Mouse (Mus musculus) heart, embryonic 10.5 days (tissue): Measurements from ENCODE around the gene Mea1. TPM values are rescaled to one million over a fixed set of nuclear protein-coding genes. Genes with fewer than 3 reads are reported as not detected.

Source experiments
- DNase-seq: peaks from one replicate; pipeline ENCODE4 v3.0.0-alpha.2; 2017; ENCODE audit warnings: low spot score
- H3K27ac ChIP-seq: fragments of 300-500 bp; sonication (generic); 2 replicates; pipeline ENCODE4 v1.5.1; 2016; ENCODE audit warnings: mild to moderate bottlenecking
- H3K27me3 ChIP-seq: fragments of 300-500 bp; sonication (generic); 2 replicates; pipeline ENCODE4 v1.6.1; 2016; ENCODE audit warnings: mild to moderate bottlenecking; ENCODE audit not compliant: poor library complexity, insufficient read depth, severe bottlenecking
- H3K36me3 ChIP-seq: fragments of 300-500 bp; sonication (generic); 2 replicates; pipeline ENCODE4 v1.6.1; 2016; ENCODE audit warnings: mild to moderate bottlenecking, moderate library complexity
- H3K4me1 ChIP-seq: fragments of 300-500 bp; sonication (generic); 2 replicates; pipeline ENCODE4 v1.6.1; 2016; ENCODE audit warnings: mild to moderate bottlenecking
- H3K4me3 ChIP-seq: fragments of 300-500 bp; sonication (generic); 2 replicates; pipeline ENCODE4 v1.5.1; 2016; ENCODE audit warnings: mild to moderate bottlenecking, moderate library complexity
- H3K9me3 ChIP-seq: fragments of 300-500 bp; sonication (generic); 2 replicates; pipeline ENCODE4 v1.6.1; 2016; ENCODE audit warnings: mild to moderate bottlenecking, moderate library complexity
- WGBS: fragments of 180-500 bp; shearing (Covaris S2); methylation state at CpG from one replicate; pipeline ENCODE4 v1.1.7; 2016; 5-methylcytosine and 5-hydroxymethylcytosine counted together
- polyA plus RNA-seq: library from polyadenylated mRNA; unstranded; fragments of >200 nt; fragmentation: Nextera tagmentation; extraction: Ambion mirVana; gene quantifications from 2 replicates; pipeline ENCODE4 v1.2.1, GENCODE M21; 2016

The Mea1 gene
- polyA plus RNA-seq, 1 experiment from 2014 or later: 180 TPM

DNA sequence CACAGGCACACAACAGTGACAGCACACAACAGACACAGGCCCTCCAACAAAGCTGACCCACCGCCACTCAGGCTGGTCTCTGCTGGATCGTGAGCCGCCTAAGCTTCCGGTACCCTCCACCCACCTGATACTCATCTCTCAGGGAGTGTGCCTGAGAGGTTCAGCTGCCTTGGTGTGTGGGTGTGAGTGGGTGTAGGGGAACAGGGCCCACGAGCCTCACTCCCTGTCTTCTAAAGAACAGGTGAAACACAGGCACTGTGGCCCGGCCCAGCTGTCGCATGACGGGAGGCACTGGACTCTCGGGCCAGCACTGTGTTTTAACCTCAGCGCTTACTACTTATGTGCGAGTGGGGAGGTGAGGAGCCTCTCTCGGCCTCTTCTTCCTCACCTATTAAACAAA lies 23.5 kb downstream of the Mea1 start:
- DNase-seq: peak; percentile 74
- WGBS: 84% methylated on average over 12 of the region's 12 CpGs
- Histone ChIP-seq H3K4me1 (peaks cover 51% of the 10 kb centered on the region), H3K4me3 (no peak overlapping the region; the same call in 1 of the 2 replicates), H3K27ac (0 out of 2 replicates have a peak overlapping the region, but pooled peaks have one; percentile 36), H3K9me3 (no peaks in the 10 kb centered on the region), H3K36me3 (peaks cover 32% of the 10 kb centered on the region), H3K27me3 (no peaks in the 10 kb centered on the region)

DNA sequence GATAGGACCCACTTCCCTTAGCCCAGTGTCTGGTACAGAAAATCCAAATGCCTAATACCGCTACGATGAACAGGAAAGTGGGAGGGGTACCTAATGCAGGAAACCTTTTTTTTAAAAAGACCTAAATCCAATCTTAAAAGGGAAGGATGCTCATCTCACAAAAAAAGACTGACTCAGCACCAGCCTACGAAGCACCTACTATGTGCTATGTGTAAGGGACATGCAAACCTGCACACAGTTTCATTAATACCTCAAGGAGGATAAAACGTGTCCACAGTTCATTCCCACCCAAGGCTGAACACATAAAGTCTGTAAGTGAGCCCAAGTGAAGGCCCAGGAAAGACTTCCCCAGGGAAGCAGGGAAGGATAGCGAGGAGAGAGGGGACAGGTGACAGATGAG lies 23.9 kb downstream of the Mea1 start:
- Histone ChIP-seq H3K4me1 (peaks cover 51% of the 10 kb centered on the region), H3K4me3 (peak overlapping the region; percentile 90; the same call in 1 of the 2 replicates), H3K36me3 (peaks cover 31% of the 10 kb centered on the region), H3K9me3 (no peaks in the 10 kb centered on the region), H3K27me3 (no peaks in the 10 kb centered on the region), H3K27ac (no peak overlapping the region)
- DNase-seq: no peak
- WGBS: 85% methylated on average over 5 of the region's 5 CpGs

DNA sequence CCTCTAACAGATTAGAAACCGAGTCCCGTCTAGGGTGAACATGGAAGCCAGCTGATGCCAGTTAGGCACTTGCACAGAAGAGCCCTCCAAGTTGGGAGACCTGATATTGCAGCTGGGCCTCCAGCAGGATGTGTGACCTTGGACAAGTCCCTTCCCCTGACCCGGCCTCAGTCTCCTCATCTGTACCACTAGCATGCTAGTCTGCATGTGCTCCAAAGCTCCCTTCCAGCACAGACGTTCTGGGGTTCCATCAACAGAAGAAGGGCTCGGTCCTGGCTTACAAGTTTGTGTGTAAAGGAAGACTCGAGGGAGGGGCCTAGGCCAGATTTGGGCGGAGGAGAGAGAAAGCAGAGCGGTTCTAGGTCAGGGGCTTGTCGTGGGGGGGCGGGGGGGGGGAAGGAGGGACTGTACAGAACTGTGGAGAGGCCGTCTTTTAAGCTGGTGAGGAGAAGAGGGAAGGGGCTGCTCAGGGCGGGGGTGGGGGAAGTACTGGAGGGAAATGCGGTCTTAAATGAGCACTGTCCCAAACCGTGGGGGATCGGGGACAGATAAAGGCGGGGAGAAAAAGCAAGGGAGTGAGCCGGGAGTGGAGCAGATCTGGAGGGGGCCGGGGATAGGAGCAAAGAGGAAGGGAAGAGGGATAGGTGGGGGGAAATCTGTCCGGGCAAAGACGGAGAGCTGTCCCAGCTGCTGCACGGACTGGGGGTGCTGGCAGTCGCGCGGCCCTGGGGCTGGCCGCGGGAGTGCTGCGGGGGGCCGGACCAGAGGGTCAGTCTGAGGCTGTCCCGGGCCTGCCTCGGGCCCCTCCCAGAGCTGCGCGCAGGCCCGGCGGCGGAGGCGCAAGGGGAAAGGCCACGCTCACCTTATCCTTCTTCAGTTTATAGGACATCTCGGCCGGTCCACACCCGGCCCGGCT lies 25.6 kb downstream of the Mea1 start:
- peak overlapping the region; percentile 90 for H3K4me3 ChIP-seq
- peaks cover 14% of the 10 kb centered on the region for H3K36me3 ChIP-seq
- H3K4me1 ChIP-seq: peaks cover 48% of the 10 kb centered on the region
- peak; percentile 74 for DNase-seq
- WGBS: 5% methylated on average over 32 of the region's 41 CpGs
- H3K9me3 ChIP-seq: no peaks in the 10 kb centered on the region
- H3K27ac ChIP-seq: peak overlapping the region; percentile 96
- no peaks in the 10 kb centered on the region for H3K27me3 ChIP-seq

DNA sequence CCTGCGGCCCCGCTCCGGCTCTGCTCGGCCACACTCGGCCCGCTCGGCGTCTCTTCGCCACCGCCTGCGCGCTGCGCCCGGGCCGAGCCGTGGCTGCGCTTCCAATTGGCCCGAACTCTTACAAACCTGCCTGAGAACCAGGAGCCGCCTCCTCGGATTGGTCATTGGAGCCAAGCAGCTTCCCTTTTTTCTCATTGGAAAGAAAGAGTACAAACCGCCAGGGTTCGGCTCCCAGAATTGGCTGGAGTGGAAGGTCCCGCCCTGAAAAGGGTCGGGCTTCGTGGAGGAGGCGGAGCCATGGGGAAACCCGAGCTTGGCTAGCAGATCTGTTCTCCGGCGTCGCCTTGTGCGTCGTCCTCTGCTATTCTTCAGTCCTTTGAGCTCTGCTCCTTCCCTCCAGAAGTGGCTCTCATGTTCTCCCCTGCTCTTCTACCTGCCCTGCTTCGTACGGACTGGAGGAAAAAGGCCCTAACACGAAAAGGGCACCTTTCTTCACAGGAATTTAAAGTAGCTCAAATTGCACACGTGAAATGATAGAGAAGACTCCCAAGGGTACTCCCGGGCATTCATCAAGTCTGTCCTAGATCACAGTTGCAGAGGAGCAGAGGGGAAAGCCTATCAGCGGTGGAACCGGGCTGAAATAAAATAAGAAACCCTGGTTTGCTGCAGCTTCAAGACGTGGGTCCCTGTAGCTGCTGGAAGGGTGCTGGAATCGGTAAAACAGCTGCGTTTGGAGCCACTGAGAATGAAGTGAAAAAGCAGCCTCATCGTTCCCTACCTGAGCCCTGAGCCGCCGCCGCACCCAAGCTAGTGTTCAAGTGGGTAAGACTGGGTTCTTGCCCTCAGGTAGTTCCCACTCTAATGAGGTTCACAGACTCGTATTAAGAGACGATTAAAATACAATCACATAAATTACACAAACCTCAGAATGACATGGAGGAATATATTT lies 26.6 kb downstream of the Mea1 start, which contains the start of gene Ppp2r5d:
TSS of gene Ppp2r5d (minus strand) at position 225 of the 949 bp plus-strand sequence.
- peak; percentile 99 for DNase-seq
- Histone ChIP-seq H3K36me3 (peaks cover 7% of the 10 kb centered on the region; the same call in 1 of the 2 replicates), H3K4me3 (peak within 1 kb of the TSS; percentile 90), H3K9me3 (no peaks in the 10 kb centered on the region), H3K27me3 (no peaks in the 10 kb centered on the region), H3K27ac (peak within 1 kb of the TSS; percentile 96), H3K4me1 (peaks cover 48% of the 10 kb centered on the region)
- WGBS: 1% methylated on average over 48 of the region's 48 CpGs

DNA sequence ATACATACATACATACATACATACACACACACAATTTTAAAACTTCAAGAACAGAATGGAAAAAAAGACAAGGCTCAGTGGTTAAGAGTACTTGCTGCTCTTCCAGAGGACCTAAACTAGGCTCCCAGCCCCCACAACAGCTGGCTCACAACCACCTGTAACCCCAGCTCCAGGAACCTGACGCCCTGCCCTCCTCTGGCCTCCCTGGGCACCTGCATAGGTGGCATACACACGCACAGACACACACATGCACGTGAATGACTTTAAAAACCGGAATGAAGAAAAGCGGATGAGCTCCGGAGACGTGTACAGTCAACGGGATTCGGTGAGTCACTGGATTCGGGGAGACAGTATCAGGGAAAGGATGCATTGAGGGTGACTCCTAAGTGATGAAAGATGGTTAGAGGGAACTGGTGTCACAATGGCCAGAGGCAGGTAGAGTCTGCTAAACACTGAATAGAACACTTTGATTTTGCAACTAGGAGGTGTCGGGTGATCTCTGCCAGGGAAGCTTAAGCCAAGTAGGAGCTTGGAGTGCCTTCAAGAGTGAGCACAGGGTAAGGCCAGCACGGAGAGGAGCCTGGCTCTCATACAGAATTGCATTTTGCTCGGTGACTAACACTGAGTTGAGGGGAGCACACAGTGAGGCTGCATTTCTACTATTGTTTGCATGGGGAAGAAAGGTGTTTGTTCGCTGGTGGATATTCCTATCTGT lies 27.9 kb downstream of the Mea1 start:
- Histone ChIP-seq H3K4me3 (no peak overlapping the region), H3K27me3 (no peaks in the 10 kb centered on the region), H3K4me1 (peaks cover 45% of the 10 kb centered on the region), H3K27ac (no peak overlapping the region), H3K36me3 (no peaks in the 10 kb centered on the region; the same call in 1 of the 2 replicates), H3K9me3 (no peaks in the 10 kb centered on the region)
- WGBS: 81% methylated on average over 14 of the region's 14 CpGs
- DNase-seq: peak; percentile 71

DNA sequence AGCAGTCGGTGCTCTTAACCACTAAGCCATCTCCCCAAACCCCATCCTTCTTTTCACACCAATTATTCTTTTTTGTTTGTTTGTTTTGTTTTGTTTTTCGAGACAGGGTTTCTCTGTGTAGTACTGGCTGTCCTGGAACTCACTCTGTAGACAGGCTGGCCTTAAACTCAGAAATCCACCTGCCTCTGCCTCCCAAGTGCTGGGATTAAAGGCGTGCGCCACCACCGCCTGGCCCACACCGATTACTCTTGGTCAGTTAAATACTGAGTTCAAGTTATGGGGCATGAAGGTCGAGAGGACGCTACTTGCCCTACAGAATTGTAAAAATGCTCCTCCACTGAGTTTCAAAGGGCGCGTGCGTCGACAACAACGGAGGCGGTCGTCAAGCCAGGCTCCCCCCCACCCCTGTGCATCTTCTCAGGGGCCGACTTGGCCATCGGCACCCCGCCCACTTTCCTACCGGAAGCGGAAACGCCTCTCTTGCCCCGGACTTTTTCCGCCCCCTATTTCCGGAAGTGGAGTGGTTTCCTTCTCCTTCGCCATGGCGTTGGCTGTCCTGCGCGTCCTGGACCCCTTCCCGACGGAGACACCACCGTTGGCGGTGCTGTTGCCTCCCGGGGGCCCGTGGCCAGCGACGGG lies 32.5 kb downstream of the Mea1 start, which contains the start of gene Pex6:
TSS of gene Pex6 (plus strand) at position 505 of the 639 bp plus-strand sequence.
- Histone ChIP-seq H3K4me3 (peak within 1 kb of the TSS; percentile 100), H3K27me3 (no peaks in the 10 kb centered on the region), H3K4me1 (peaks cover 28% of the 10 kb centered on the region), H3K9me3 (no peaks in the 10 kb centered on the region), H3K27ac (peak within 1 kb of the TSS; percentile 92), H3K36me3 (peaks cover 25% of the 10 kb centered on the region)
- WGBS: 7% methylated on average over 36 of the region's 36 CpGs
- peak; percentile 97 for DNase-seq

DNA sequence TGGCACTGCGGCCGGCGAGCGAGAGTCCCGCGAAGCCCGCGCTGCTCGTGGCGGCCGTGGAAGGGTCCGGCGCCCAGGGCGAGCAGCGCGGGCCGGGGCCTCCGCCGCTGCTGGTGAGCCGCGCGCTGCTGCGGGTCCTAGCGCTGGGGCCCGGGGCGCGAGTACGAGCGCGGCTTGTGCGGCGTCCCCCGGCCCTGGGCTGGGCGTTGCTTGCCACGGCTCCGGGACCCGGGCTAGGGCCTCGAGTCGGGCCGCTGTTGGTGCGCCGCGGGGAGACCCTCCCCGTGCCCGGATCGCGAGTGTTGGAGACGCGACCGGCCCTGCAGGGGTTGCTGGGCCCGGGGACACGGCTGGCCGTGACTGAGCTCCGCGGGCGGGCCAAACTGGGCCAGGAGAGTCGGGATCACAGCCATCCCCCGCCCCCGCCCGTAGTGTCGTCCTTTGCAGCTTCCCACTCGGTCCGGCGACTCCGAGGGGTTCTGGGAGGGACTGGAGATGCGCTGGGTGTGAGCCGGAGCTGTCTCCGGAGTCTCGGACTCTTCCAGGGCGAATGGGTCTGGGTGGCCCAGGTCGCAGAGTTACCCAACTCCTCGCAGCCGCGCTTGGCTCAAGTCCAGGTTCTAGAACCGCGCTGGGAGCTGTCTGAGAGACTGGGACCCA lies 33.1 kb downstream of the Mea1 start:
- H3K4me1 ChIP-seq: peaks cover 21% of the 10 kb centered on the region
- H3K27me3 ChIP-seq: no peaks in the 10 kb centered on the region
- H3K27ac ChIP-seq: peak overlapping the region; percentile 92
- H3K36me3 ChIP-seq: peaks cover 31% of the 10 kb centered on the region
- under 1% methylated on average over 75 of the region's 76 CpGs for WGBS
- peak overlapping the region; percentile 100 for H3K4me3 ChIP-seq
- peak; percentile 82 for DNase-seq
- no peaks in the 10 kb centered on the region for H3K9me3 ChIP-seq

DNA sequence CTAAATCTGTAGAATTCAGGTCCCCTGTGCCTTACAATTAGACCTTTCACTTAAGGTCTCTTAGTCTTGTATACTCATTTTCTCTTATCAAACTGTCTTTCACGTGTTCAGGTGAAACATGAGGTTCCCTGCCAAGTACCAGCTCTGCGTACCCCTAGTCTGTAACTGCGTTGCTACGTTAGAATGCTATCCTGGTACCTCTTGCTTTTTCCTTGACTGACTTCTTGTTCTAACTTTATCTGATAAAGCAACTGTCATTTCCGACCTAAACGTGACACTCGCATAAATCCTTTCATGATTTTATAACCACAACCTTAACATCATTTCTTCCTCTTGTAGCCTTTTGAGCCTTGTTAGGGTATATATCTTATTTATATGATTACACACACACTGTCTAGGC lies 33.8 kb downstream of the Mea1 start:
- no peak overlapping the region for H3K27ac ChIP-seq
- peaks cover 18% of the 10 kb centered on the region for H3K4me1 ChIP-seq
- no peaks in the 10 kb centered on the region for H3K9me3 ChIP-seq
- no peak for DNase-seq
- H3K27me3 ChIP-seq: no peaks in the 10 kb centered on the region
- 66% methylated on average over 7 of the region's 7 CpGs for WGBS
- peak overlapping the region; percentile 100 for H3K4me3 ChIP-seq
- H3K36me3 ChIP-seq: peaks cover 36% of the 10 kb centered on the region

DNA sequence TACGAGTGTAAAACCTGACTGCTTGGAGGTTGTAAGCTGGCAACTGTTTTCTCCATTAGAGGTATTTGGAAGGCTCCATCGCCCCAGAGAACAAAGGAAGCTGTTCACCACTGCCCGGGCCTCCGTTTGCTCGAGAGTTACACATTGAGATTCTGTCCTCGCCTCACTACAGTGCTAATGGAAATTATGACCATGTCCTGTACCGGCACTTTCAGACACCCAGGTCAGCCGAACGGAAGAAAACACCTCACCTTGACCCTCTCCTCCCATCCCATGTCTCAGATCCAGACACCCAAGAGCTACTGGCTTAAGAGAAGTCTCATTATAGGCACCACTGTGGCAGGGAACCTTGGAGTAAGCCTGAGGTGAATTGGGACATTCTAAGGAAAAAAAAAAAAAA lies 35.3 kb downstream of the Mea1 start:
- no peak for DNase-seq
- H3K9me3 ChIP-seq: no peaks in the 10 kb centered on the region
- peaks cover 38% of the 10 kb centered on the region for H3K36me3 ChIP-seq
- 90% methylated on average over 9 of the region's 9 CpGs for WGBS
- H3K4me3 ChIP-seq: no peak overlapping the region
- peaks cover 18% of the 10 kb centered on the region for H3K4me1 ChIP-seq
- no peaks in the 10 kb centered on the region for H3K27me3 ChIP-seq
- H3K27ac ChIP-seq: no peak overlapping the region

DNA sequence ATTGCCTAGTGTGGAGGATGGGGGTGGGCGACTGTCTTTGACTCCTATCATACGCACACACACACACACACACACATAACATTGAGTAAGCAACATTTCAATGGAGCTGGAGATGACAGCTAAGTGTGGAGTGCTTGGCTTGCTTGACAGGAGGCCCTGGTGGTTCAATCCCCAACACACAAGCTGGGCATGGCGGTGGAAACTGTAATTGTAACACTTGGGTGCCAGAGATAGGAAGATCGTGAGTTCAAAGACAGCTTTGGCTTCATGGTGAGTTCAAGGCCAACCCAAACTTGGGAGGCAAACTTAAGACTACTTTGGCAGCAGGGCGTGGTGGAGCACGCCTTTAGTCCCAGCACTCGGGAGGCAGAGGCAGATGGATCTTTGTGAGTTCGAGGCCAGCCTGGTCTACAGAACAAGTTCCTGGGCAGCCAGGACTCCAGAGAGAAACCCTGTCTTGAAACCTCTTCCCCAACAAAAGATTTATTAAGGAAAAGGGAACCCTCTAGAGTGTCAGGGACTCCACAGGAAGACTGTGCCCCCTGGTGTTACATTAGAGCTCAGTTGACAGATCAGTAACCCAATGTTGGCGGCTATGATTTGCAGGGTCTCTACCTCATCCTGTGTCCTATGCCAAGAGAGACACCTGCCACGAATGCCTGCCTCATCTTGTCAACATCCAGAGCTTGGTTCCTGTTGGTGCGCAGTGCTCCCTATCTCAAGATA lies 36.3 kb downstream of the Mea1 start:
- WGBS: 92% methylated on average over 11 of the region's 11 CpGs

DNA sequence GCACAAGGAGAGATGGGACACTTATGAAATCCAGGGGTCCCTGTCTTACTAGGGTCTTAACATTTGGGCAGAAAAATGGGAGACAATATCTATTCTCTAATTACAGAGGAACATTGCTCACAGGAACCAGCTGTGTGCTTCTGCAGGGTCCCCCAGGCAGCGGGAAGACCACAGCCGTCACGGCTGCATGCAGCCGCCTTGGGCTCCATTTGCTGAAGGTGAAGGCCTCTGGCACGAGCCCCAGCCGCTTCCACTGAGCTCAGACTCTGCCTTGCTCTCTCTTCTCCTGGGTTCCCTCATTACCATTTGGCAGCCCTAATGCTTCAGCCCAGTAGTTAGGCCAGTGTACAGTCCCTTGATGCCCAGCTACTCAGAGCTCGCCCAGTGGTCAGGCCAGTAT lies 42.5 kb downstream of the Mea1 start:
- peaks cover 62% of the 10 kb centered on the region for H3K36me3 ChIP-seq
- H3K27ac ChIP-seq: no peak overlapping the region
- no peak overlapping the region for H3K4me3 ChIP-seq
- no peaks in the 10 kb centered on the region for H3K9me3 ChIP-seq
- 83% methylated on average over 7 of the region's 7 CpGs for WGBS
- no peak for DNase-seq
- H3K4me1 ChIP-seq: peaks cover 13% of the 10 kb centered on the region
- no peaks in the 10 kb centered on the region for H3K27me3 ChIP-seq

More for the DNA sequence above, 36.3 kb downstream of the Mea1 start:
- no peak overlapping the region for H3K4me3 ChIP-seq
- no peaks in the 10 kb centered on the region for H3K27me3 ChIP-seq
- no peak overlapping the region for H3K27ac ChIP-seq
- H3K4me1 ChIP-seq: peaks cover 18% of the 10 kb centered on the region
- peaks cover 38% of the 10 kb centered on the region for H3K36me3 ChIP-seq
- no peak for DNase-seq
- H3K9me3 ChIP-seq: no peaks in the 10 kb centered on the region
